Mouse (Mus musculus) brain, embryonic 14.5 days (tissue): Measurements from ENCODE around the gene Rbfox3.

Source experiments
- CTCF ChIP-seq: fragments of 200-500 bp; IDR thresholded peaks from 2 replicates; pipeline ENCODE4 v1.5.1; 2012; ENCODE audit warnings: inconsistent platforms, mild to moderate bottlenecking, moderate library complexity, borderline replicate concordance; ENCODE audit not compliant: insufficient read depth, insufficient read length; ENCODE audit errors: extremely low read depth
- POLR2A ChIP-seq: fragments of 200-500 bp; IDR thresholded peaks from 2 replicates; pipeline ENCODE4 v1.6.1; 2012; ENCODE audit warnings: mild to moderate bottlenecking, inconsistent platforms, borderline replicate concordance; ENCODE audit not compliant: poor library complexity, insufficient read depth, insufficient read length, severe bottlenecking; ENCODE audit errors: extremely low read depth

GRCm38 (mm10) chr11:118473161-118473560, 438.2 kb downstream of the Rbfox3 start:
- TF ChIP-seq CTCF (no peak), POLR2A (no peak)
